Mouse (Mus musculus) C2C12 (cell line): ENCODE results near the gene Serpinb1b. TPM values are rescaled to one million over a fixed set of nuclear protein-coding genes. Genes with fewer than 3 reads are reported as not detected.

Experiments
- H3K27me3 ChIP-seq: one replicate; pipeline ENCODE4 v1.6.1; 2011; ENCODE audit not compliant: control insufficient read depth, insufficient read depth, insufficient read length
- H3K36me3 ChIP-seq: one replicate; pipeline ENCODE4 v1.6.1; 2011; ENCODE audit not compliant: control insufficient read depth, insufficient read depth
- H3K4me3 ChIP-seq: one replicate; pipeline ENCODE4 v1.5.1; 2011; ENCODE audit warnings: mild to moderate bottlenecking, control low read depth; ENCODE audit not compliant: poor library complexity, insufficient read depth, severe bottlenecking
- H3K79me2 ChIP-seq: one replicate; pipeline ENCODE4 v1.6.1; 2011; ENCODE audit not compliant: control insufficient read depth, insufficient read depth
- H3K79me3 ChIP-seq: one replicate; pipeline ENCODE4 v1.6.1; 2011; ENCODE audit warnings: low read depth, control low read depth
- H3ac ChIP-seq: one replicate; pipeline ENCODE3; 2011; ENCODE audit warnings: low read depth; ENCODE audit not compliant: control insufficient read depth, insufficient read length
- CEBPB ChIP-seq: IDR thresholded peaks from one replicate; pipeline ENCODE4 v1.6.1; 2011; ENCODE audit warnings: low read depth, mild to moderate bottlenecking, control low read depth, moderate library complexity
- CTCF ChIP-seq: IDR thresholded peaks from one replicate; pipeline ENCODE4 v1.5.1; 2011; ENCODE audit not compliant: control insufficient read depth, insufficient read depth, insufficient read length
- FOSL1 ChIP-seq: IDR thresholded peaks from one replicate; pipeline ENCODE4 v1.8.0; 2011; ENCODE audit warnings: mild to moderate bottlenecking, low read length; ENCODE audit not compliant: poor library complexity, insufficient read depth, severe bottlenecking
- MAX ChIP-seq: IDR thresholded peaks from one replicate; pipeline ENCODE4 v1.6.1; 2011; ENCODE audit warnings: mild to moderate bottlenecking, control low read depth
- MYOD1 ChIP-seq: IDR thresholded peaks from one replicate; pipeline ENCODE4 v1.6.1; 2011; ENCODE audit warnings: low read depth; ENCODE audit not compliant: control insufficient read depth, insufficient read length
- MYOG ChIP-seq: IDR thresholded peaks from one replicate; pipeline ENCODE4 v1.6.1; 2011; ENCODE audit not compliant: control insufficient read depth, insufficient read length; ENCODE audit errors: extremely low read depth
- USF1 ChIP-seq: IDR thresholded peaks from one replicate; pipeline ENCODE4 v1.6.1; 2011; ENCODE audit warnings: low read depth, mild to moderate bottlenecking, control low read depth, moderate library complexity
- polyA plus RNA-seq: library from polyadenylated mRNA; unstranded; fragments of >200 nt; fragmentation: generic; extraction: Trizol; gene quantifications from one replicate; pipeline ENCODE4 v1.2.1, GENCODE M21; 2012; ENCODE audit warnings: missing spikeins

The Serpinb1b gene
- polyA plus RNA-seq, 1 experiment: 0.11 TPM

- H3K4me3 ChIP-seq: no peak overlapping the region
- TF ChIP-seq CEBPB: no peak
- TF ChIP-seq MYOD1: no peak
- TF ChIP-seq MYOG: no peak
- no peak for TF ChIP-seq USF1
- TF ChIP-seq CTCF: no peak
- no peaks in the 10 kb centered on the region for H3K27me3 ChIP-seq
- H3K36me3 ChIP-seq: no peaks in the 10 kb centered on the region
- H3ac ChIP-seq: no peak overlapping the region
- no peaks in the 10 kb centered on the region for H3K79me3 ChIP-seq
- no peaks in the 10 kb centered on the region for H3K79me2 ChIP-seq
Observed at GRCm38 (mm10) chr13:33084975-33085694, 6.8 kb downstream of the Serpinb1b start.

DNA sequence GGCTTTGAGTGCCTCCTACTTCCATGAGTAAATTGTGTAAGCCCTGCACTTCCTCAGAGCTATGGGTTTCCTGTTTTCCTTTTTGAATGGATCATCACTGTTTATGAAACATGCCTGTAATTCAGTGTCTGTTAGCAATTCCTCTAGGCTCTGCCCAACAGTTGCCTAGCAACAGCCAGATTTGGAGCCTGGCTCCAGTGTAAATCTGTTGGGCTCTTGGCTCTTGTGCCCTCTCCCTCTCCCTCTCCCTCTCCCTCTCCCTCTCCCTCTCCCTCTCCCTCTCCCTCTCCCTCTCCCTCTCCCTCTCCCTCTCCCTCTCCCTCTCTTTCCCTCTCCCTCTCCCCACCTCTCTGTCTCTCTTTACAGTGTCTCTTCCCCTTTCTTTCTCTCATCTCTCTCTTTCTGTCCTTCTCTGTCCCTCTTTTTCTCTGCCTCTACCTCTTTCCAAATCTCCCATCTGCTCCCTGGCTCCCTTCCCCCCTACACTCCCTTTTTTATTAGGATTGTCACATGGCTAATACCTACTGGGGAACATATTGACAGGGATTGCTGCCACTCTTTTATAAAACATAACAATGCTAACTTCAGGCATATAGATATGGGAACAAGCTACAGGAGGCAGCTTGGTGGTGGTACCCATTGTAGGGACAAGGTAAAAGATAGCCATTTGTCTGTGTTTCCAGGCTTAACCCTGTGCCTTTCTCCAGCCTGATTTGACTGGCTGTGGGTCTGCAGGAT, 7.5 kb downstream of the Serpinb1b start:
- Histone ChIP-seq H3K4me3 (no peak overlapping the region), H3K79me2 (no peaks in the 10 kb centered on the region), H3K36me3 (no peaks in the 10 kb centered on the region), H3K79me3 (no peaks in the 10 kb centered on the region), H3K27me3 (no peaks in the 10 kb centered on the region), H3ac (no peak overlapping the region)
- no peak for TF ChIP-seq MAX
- TF ChIP-seq CTCF: no peak

DNA sequence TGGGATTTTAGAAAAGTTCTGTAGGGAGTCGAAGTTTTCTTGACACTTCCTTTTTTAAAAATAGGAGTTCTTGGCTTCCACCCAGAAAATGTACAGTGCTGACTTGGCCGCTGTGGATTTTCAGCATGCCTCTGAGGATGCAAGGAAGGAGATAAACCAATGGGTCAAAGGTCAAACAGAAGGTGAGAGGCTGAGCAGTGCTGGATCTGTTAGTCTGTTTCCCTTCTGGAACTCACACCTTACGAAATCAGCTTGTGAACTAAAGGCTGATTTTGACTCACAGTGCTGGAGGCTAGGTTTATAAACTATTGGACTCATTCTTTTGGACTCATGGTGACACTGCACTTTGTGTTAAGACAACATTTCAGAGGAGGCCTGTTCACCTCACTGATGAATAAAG, 11.2 kb downstream of the Serpinb1b start:
- Histone ChIP-seq H3K36me3 (no peaks in the 10 kb centered on the region), H3K79me2 (no peaks in the 10 kb centered on the region), H3K79me3 (no peaks in the 10 kb centered on the region), H3ac (no peak overlapping the region), H3K4me3 (no peak overlapping the region), H3K27me3 (no peaks in the 10 kb centered on the region)
- TF ChIP-seq CEBPB: no peak
- TF ChIP-seq CTCF: no peak
- TF ChIP-seq MAX: no peak
- TF ChIP-seq MYOG: no peak
- no peak for TF ChIP-seq MYOD1
- TF ChIP-seq USF1: no peak
- no peak for TF ChIP-seq FOSL1

- TF ChIP-seq CTCF: no peak
- no peak for TF ChIP-seq MAX
- TF ChIP-seq FOSL1: peak; percentile 93
- no peak for TF ChIP-seq USF1
- TF ChIP-seq MYOG: no peak
- TF ChIP-seq MYOD1: no peak
- TF ChIP-seq CEBPB: no peak
- H3K79me3 ChIP-seq: no peaks in the 10 kb centered on the region
- H3K36me3 ChIP-seq: no peaks in the 10 kb centered on the region
- no peak overlapping the region for H3K4me3 ChIP-seq
- H3K79me2 ChIP-seq: no peaks in the 10 kb centered on the region
- H3ac ChIP-seq: no peak overlapping the region
- no peaks in the 10 kb centered on the region for H3K27me3 ChIP-seq
Observed at GRCm38 (mm10) chr13:33090546-33090945, 12.2 kb downstream of the Serpinb1b start.

- Histone ChIP-seq H3K79me2 (no peaks in the 10 kb centered on the region), H3ac (no peak overlapping the region), H3K79me3 (no peaks in the 10 kb centered on the region), H3K4me3 (no peak overlapping the region), H3K36me3 (no peaks in the 10 kb centered on the region), H3K27me3 (no peaks in the 10 kb centered on the region)
- TF ChIP-seq MYOD1 (no peak), CEBPB (no peak), MAX (no peak), MYOG (no peak)
Observed at GRCm38 (mm10) chr13:33091306-33091705, 12.9 kb downstream of the Serpinb1b start.

DNA sequence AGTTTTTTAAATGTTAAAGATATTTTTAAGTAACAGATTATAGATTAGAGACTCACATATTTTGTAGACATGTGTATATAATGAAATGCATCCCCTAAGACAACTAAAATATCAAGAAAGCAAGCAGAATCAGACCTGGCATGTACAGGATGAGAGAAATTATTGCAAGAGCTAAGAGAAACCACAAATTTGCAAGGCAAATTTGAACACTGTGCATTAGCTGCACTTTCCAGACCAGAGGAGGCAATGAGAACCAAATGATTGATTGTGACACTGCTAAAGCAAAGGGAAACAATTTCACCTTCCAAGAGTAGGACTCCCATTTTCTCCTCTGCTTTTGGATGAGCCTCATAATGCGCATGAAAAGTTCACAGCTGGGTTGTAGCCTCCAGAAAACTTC, 17.2 kb downstream of the Serpinb1b start:
- TF ChIP-seq MYOD1 (no peak), MAX (no peak), USF1 (no peak), MYOG (no peak), CTCF (no peak), FOSL1 (no peak), CEBPB (no peak)

More for the DNA sequence above, 17.2 kb downstream of the Serpinb1b start:
- no peaks in the 10 kb centered on the region for H3K79me3 ChIP-seq
- no peaks in the 10 kb centered on the region for H3K36me3 ChIP-seq
- H3K4me3 ChIP-seq: no peak overlapping the region
- H3ac ChIP-seq: no peak overlapping the region
- no peaks in the 10 kb centered on the region for H3K27me3 ChIP-seq
- no peaks in the 10 kb centered on the region for H3K79me2 ChIP-seq
